Mouse (Mus musculus): ENCODE data around the gene Mndal. TPM values are rescaled to one million over a fixed set of nuclear protein-coding genes. Genes with fewer than 3 reads are reported as not detected.
"Not testable (repeated sequence)": the region's sequence is repeated elsewhere in the genome, so short reads cannot be mapped to it uniquely, and the experiment has no call there.

The Mndal gene
- polyA plus RNA-seq (2015; fragmentation: Nextera tagmentation; extraction: Ambion mirVana): 3.6 and 3.8 TPM in 2 replicates

DNA sequence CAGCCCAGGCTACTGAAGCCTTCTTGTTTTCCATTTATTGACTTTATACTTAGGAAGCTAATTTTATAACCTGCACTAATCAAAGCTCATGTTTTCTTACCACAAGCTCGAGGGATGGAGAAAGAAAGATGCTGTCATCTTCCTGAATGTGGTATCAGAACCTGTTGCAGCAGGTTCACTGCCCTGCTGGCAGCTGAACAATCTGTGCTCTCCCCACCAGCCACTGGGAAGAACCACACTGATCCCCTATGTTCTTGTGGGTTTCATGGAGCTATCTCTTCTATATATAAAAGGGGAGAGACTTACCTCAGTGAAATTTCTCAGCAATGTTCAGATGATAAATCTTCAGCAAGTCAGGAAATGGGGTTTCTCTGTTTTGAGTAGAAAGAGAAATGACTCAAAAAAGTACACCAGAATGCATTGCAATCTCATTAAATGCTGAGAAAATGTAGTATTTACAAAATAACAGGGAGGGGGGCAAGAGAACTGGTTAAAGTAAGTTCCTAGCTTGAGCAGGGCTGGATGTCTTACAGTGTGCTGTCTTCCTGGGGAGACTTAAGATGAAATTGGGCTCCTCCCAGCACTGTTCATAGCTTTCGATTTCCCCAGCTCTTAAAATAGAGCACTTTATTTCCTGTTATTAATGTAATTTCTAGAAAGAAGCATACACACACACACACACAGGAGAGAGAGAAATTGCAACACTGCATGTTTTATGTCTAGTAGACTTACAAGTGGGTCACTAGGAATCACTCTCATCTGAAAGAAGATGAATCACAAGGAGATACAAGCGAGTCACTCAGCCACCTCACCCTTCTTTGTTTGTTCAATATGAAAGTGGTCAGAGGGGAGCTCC lies at the start of gene Mndal, which contains the start of gene Ifi203:
Gene Mndal (minus strand): TSS at position 568 of the 856 bp plus-strand sequence.
Gene Ifi203 (minus strand): TSS at position 749 of the 856 bp plus-strand sequence.
- H3K9me3 ChIP-seq; ATAC-seq (ENCODE audit: insufficient read depth, low FRiP score, low read depth); H3K27me3 ChIP-seq (replicated peaks); H3K4me2 ChIP-seq; H3K9ac ChIP-seq; H3K4me3 ChIP-seq (replicated peaks); H3K4me1 ChIP-seq; H3K36me3 ChIP-seq; H3K27ac ChIP-seq: not testable (repeated sequence)
- WGBS: 55% methylated on average over 3 of the region's 3 CpGs

DNA sequence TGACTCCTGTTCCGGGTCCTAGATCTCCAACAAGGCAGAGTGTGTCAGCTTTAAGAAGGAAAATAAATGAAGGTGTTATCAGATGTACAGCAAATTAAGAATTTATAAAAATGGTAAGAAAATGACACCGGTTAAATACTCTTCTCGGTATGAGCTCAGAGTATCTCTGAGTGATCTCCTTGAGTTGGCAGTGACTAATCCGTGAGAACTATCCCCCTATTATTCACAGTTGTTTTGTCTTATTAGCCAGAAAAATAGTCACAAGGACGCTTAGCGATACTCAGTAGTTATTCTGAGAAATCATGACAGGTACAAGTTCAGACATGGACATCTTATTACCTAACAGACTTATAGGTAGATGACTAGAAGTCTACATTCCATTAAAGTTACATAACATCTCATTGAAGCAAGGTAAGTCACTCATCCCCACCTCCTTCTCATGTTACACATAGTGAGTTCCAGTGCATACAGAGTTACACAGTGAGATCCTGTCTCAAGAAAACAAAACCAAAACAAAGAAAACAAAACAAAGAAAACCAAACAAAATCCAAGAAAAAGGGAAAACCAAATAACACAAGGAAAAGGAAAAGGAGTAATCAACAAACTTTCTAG lies 40.5 kb upstream of the Mndal start, which contains the start of gene Ifi202b:
Gene Ifi202b (minus strand): TSS at position 51 of the 612 bp plus-strand sequence.
- not testable (repeated sequence) for H3K4me3 ChIP-seq (replicated peaks); ATAC-seq (ENCODE audit: insufficient read depth, low FRiP score, low read depth); H3K36me3 ChIP-seq; H3K4me1 ChIP-seq; H3K9ac ChIP-seq; H3K27me3 ChIP-seq (replicated peaks); H3K9me3 ChIP-seq; H3K4me2 ChIP-seq; H3K27ac ChIP-seq
- whole genome bisulfite sequencing: 87% methylated on average over 6 of the region's 6 CpGs

DNA sequence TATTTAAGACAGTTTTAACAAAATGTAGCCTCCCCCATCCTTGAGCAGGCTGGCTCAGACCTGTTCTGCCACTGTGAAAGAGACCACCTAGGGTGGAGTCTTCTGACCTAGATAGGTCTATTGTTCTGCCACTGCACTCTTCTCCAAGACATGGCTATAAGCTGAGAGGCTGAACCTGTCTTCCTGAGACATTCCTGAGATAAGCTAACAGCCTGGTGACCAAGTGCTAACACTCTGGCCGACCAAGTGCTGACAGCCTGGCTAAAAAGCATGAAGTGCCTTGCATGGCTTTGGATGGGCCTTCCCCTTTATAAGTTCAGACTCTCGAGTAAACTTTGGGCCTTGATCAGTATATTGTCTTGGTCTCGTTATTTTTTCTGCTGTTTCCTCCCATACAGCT lies 38.7 kb upstream of the Mndal start:
- not testable (repeated sequence) for H3K9me3 ChIP-seq; H3K4me2 ChIP-seq; H3K4me1 ChIP-seq; H3K4me3 ChIP-seq (replicated peaks); ATAC-seq (ENCODE audit: insufficient read depth, low FRiP score, low read depth); H3K27me3 ChIP-seq (replicated peaks); H3K9ac ChIP-seq; H3K27ac ChIP-seq; H3K36me3 ChIP-seq
- 25% methylated on average over 3 of the region's 3 CpGs for WGBS

DNA sequence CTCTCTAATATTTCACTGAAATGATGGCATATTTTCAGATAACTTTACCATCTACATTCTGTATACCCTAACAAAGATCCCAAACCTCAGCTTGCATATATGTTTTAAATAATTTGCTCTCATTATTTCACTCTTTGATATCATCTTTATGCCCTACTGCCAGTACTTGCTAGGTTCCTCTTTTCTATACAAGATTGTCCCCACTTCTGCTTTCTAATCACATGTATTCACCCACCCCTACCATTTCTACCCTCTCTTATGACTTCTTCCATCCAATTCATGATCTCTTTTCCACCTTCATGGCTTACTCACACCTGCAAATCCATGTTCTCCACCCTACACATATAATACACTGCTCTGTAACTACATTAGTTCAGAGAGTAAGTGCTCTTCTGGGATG lies 35.3 kb upstream of the Mndal start:
- no peak for ATAC-seq (ENCODE audit: insufficient read depth, low FRiP score, low read depth)
- Histone ChIP-seq H3K4me1 (no peaks in the 10 kb centered on the region), H3K4me3 (replicated peaks) (no peak overlapping the region), H3K9ac (no peak overlapping the region), H3K36me3 (no peaks in the 10 kb centered on the region), H3K4me2 (no peak overlapping the region), H3K27ac (no peak overlapping the region), H3K27me3 (replicated peaks) (no peaks in the 10 kb centered on the region), H3K9me3 (no peaks in the 10 kb centered on the region)

DNA sequence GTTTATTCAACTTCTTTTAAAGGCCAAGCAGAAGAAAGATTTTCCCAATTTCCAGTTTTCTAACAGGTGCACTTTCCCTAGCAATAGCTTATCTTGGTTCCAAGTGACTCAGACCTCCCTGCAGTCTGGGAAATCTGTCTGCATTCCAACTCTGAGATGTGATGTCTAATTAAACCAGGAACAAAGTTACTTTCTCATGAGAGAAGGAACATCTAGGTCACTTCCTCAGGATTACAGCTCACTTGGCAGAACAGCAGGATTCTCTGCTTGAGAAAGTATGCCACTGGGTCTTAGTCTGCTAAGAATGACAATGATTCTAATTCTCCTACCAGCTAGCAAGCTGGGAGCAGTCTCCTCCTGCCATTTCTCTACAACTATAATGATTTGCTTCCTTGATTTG lies 30.8 kb upstream of the Mndal start:
- Histone ChIP-seq H3K36me3 (no peaks in the 10 kb centered on the region), H3K4me1 (no peaks in the 10 kb centered on the region)
- ATAC-seq (ENCODE audit: insufficient read depth, low FRiP score, low read depth): no peak

DNA sequence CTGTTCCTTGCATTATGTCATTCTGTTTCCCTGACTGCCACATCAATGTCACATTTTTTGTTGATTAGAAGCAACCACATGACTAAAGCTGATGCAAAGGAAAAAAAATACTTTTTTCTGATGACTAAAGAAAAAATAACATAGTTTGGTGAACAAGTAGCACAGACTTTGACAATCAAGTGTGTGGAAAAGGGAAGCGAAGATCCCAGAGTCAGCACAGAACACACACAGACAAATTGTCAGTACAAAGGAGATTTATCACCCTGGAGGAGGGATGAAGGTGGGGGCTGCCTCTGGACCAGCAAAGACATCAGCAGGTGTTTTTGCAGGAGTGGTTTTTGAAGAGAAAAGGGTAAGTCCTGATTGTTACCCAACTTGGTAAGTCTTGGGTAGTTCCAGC lies 19.2 kb upstream of the Mndal start:
- H3K9me3 ChIP-seq; ATAC-seq (ENCODE audit: insufficient read depth, low FRiP score, low read depth); H3K9ac ChIP-seq; H3K4me2 ChIP-seq; H3K36me3 ChIP-seq; H3K4me3 ChIP-seq (replicated peaks); H3K27me3 ChIP-seq (replicated peaks); H3K4me1 ChIP-seq; H3K27ac ChIP-seq: not testable (repeated sequence)
- 64% methylated on average over 1 of the region's 1 CpGs for WGBS

More for the DNA sequence above, 30.8 kb upstream of the Mndal start:
- Histone ChIP-seq H3K27me3 (replicated peaks) (no peaks in the 10 kb centered on the region), H3K9ac (no peak overlapping the region), H3K4me2 (no peak overlapping the region), H3K4me3 (replicated peaks) (no peak overlapping the region), H3K27ac (no peak overlapping the region), H3K9me3 (no peaks in the 10 kb centered on the region)

DNA sequence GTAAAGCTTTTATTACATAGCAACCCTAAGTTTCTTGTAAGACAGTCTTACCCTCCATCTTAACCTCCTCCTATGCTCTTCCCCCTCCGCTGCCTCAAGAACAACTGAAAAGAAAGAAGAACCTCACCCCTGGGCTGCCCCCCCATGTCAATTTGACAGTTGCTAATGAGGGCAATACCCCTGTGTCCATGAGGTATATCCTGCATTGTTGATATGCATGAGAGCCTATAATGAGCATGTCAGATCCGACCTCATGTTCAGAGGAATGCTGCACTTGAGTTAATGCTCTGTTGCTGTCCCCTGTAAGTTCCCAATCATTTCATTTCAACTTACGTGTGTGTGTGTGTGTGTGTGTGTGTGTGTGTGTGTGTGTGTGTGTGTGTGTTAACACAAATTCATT lies 17.7 kb upstream of the Mndal start:
- H3K4me1 ChIP-seq; H3K4me3 ChIP-seq (replicated peaks); ATAC-seq (ENCODE audit: insufficient read depth, low FRiP score, low read depth); H3K4me2 ChIP-seq; H3K27me3 ChIP-seq (replicated peaks); H3K9ac ChIP-seq; H3K36me3 ChIP-seq; H3K27ac ChIP-seq; H3K9me3 ChIP-seq: not testable (repeated sequence)
- WGBS: 74% methylated on average over 3 of the region's 3 CpGs

DNA sequence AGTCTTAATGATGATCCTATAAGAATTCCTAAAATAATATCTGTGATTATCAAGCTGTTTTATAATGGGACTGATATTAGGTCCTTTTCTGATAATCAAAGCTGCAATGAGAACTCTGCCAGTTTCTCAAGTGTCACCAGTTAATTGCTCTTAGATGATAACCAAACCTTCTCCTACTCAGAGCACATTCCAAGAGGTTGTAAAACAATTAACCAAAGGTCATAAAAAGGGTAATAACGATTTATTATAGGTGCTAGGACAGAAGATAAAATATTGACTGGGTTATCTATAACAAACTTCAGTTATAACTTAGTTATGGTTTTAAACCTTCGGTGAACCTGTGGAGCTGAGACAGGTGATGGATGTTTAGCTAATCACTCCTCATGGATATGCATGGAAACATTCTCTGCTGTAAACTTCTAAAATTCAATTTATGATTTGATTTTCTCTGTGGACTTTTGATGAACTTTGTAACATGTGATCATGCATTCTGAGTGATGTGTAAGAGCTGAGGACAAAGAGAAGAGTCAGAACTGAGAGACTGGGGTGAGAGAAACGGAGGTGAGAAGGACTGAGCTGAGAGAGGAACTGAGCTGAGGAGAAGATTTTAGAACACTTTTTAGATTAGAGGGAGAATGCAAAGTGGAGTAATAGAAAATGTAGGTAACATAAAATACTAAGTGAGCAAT lies 13.7 kb upstream of the Mndal start:
- ATAC-seq (ENCODE audit: insufficient read depth, low FRiP score, low read depth); H3K9ac ChIP-seq; H3K27ac ChIP-seq; H3K9me3 ChIP-seq; H3K4me1 ChIP-seq; H3K27me3 ChIP-seq (replicated peaks); H3K36me3 ChIP-seq; H3K4me2 ChIP-seq; H3K4me3 ChIP-seq (replicated peaks): not testable (repeated sequence)
- WGBS: 28% methylated on average over 3 of the region's 3 CpGs

DNA sequence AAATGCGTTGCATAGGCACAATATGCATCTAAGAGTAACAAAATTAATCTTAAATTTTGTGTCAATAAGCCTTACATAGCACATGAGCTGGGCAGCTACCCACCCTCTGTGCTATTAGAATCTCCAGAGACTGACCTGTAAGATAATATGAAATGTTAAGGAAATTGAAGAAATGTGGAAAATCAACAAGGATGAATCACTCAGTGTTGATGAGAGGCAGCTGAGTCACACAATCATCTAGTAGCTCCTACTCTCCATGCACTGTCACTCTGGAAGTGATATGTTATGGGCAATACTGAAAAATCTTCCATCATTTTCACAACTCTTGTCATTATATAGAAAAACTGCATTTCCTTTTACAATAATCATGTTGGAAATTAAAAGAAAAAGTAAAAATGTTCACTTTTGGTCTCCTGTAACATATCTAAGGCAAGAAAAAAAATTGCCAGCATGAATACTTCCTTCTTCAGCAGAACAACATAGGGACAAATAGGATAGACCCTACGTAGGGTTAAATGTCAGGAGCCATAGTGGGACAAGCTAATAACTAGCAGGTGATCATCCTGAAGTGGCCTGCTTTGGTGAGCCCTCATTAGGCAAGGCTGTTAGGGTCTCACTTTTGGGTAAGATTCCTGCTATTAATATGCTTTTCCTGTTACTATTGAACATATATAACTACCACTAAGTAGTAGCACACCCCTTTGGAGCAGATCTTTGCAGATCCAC lies 12.9 kb upstream of the Mndal start:
- no peak overlapping the region for H3K4me3 ChIP-seq (replicated peaks)
- H3K27ac ChIP-seq: no peak overlapping the region
- no peaks in the 10 kb centered on the region for H3K9me3 ChIP-seq
- no peak for ATAC-seq (ENCODE audit: insufficient read depth, low FRiP score, low read depth)
- no peaks in the 10 kb centered on the region for H3K36me3 ChIP-seq
- no peaks in the 10 kb centered on the region for H3K27me3 ChIP-seq (replicated peaks)
- H3K4me1 ChIP-seq: no peaks in the 10 kb centered on the region
- H3K9ac ChIP-seq: no peak overlapping the region
- no peak overlapping the region for H3K4me2 ChIP-seq
- 79% methylated on average over 2 of the region's 2 CpGs for WGBS

DNA sequence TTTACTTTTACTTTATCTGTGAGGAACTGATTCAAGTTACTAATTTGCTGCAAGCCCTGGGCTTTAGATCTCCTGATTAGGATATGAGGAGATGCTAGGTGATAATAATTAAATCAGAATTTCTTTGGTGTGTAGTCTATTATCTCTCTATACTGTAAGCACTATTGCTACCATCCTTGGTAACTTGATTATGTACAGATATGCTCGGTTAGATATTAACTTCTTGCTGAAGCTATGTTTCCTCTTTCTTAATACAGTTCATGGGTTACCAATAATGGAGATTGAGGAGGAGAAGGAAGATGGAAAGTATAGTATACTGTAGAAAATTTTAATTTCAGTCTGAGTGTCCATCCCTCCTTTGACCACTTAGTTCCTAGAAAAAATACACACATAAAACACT lies 11.3 kb upstream of the Mndal start:
- Histone ChIP-seq H3K36me3 (no peaks in the 10 kb centered on the region), H3K4me1 (no peaks in the 10 kb centered on the region), H3K4me2 (no peak overlapping the region), H3K4me3 (replicated peaks) (no peak overlapping the region), H3K9me3 (no peaks in the 10 kb centered on the region), H3K9ac (no peak overlapping the region), H3K27ac (no peak overlapping the region), H3K27me3 (replicated peaks) (no peaks in the 10 kb centered on the region)
- 68% methylated on average over 1 of the region's 1 CpGs for WGBS
- no peak for ATAC-seq (ENCODE audit: insufficient read depth, low FRiP score, low read depth)

DNA sequence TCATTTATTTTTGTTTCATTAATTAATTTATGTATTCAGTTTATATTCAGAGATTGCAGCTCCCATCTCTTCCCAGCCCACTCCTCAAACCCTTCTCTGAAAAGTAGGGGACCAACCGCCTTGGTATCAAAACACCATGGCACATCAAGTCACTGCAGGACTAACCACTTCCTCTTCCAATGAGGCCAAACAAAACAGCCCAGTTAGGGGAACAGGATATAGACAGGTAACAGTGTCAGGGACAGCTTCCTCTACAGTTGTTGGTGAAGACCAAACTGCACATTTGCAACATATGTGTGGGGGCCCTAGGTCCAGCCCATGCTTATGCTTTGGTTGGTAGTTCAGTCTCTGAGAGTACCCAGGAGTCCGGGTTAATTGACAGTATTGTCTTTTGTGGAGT lies 6.8 kb upstream of the Mndal start:
- not testable (repeated sequence) for H3K4me3 ChIP-seq (replicated peaks); ATAC-seq (ENCODE audit: insufficient read depth, low FRiP score, low read depth); H3K4me1 ChIP-seq; H3K36me3 ChIP-seq; H3K27me3 ChIP-seq (replicated peaks); H3K27ac ChIP-seq; H3K9ac ChIP-seq; H3K4me2 ChIP-seq; H3K9me3 ChIP-seq
- 71% methylated on average over 2 of the region's 2 CpGs for WGBS

DNA sequence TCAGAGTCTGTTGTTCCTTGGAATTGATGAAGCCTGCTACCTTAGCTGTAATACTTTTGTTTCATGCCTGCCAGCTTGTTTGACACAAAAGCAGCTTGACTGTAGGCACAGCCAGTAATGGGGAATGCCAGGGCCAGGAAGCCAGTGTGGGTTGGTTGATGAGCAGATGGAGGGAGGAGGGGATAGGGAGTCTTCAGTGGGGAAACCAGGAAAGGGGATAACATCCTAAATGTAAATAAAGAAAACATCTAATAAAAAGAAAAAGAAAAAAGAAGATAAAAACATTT lies 432 bp upstream of the Mndal start:
- not testable (repeated sequence) for H3K4me1 ChIP-seq; H3K4me2 ChIP-seq; H3K36me3 ChIP-seq; H3K27ac ChIP-seq; H3K9ac ChIP-seq; H3K27me3 ChIP-seq (replicated peaks); ATAC-seq (ENCODE audit: insufficient read depth, low FRiP score, low read depth); H3K9me3 ChIP-seq; H3K4me3 ChIP-seq (replicated peaks)

All from stomach, embryonic 15.5 days (tissue).